Mouse (Mus musculus) thymus, postnatal 0 days (tissue): Measurements from ENCODE around the gene Atp2b4. TPM values are rescaled to one million over a fixed set of nuclear protein-coding genes. Genes with fewer than 3 reads are reported as not detected.

Experiments
- DNase-seq: peaks from one replicate; pipeline ENCODE4 v3.0.0-alpha.2; 2015; ENCODE audit warnings: low spot score
- polyA plus RNA-seq: library from polyadenylated mRNA; unstranded; fragments of >200 nt; fragmentation: Nextera tagmentation; extraction: Ambion mirVana; gene quantifications from 2 replicates; pipeline ENCODE4 v1.2.1, GENCODE M21; 2015

The Atp2b4 gene
- polyA plus RNA-seq, 1 experiment from 2014 or later, result 3.1 TPM

- DNase-seq, result no peak
Measured at GRCm38 (mm10) chr1:133798821-133799415, 1.9 kb downstream of the Atp2b4 start.

GRCm38 (mm10) chr1:133797979-133798820 lies 2.6 kb downstream of the Atp2b4 start:
- DNase-seq, result no peak

DNA sequence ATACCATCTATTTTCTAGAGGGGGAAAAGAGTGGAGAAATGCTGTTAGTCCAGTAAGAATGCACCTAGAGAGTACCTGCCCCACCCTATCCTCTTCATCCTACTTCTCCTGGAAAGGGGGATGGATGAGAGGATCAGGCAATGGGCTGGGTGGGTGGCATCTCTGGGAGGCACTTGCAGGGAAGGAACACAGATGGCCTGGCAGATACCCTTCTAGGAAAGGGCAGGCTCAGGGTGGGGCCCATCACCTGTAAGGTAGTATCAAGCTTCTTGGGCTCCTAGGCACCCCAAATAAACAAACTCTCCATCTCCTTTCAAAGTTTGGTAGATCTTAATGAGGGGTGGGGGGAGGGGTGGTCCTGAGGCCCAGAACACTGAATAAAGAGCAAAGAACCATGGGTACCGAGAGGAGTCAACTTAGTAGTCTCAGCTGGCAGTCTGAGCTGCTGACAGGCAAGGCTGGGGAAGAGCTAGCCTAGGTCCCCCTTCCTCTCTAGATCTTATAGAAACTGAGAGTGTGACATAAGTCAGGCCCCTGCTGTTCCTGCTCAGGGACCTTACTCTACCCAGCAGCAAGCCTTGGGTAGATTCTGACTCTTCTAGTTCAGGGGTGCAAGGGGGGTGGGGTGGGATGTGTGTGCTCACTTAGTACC lies 3.4 kb downstream of the Atp2b4 start:
- DNase-seq, result no peak

- DNase-seq, result no peak
Measured at GRCm38 (mm10) chr1:133793646-133794045, 7.2 kb downstream of the Atp2b4 start.

- DNase-seq, result no peak
Measured at GRCm38 (mm10) chr1:133790011-133790410, 10.8 kb downstream of the Atp2b4 start.

GRCm38 (mm10) chr1:133788864-133789263 lies 12.0 kb downstream of the Atp2b4 start:
- DNase-seq, result no peak

DNA sequence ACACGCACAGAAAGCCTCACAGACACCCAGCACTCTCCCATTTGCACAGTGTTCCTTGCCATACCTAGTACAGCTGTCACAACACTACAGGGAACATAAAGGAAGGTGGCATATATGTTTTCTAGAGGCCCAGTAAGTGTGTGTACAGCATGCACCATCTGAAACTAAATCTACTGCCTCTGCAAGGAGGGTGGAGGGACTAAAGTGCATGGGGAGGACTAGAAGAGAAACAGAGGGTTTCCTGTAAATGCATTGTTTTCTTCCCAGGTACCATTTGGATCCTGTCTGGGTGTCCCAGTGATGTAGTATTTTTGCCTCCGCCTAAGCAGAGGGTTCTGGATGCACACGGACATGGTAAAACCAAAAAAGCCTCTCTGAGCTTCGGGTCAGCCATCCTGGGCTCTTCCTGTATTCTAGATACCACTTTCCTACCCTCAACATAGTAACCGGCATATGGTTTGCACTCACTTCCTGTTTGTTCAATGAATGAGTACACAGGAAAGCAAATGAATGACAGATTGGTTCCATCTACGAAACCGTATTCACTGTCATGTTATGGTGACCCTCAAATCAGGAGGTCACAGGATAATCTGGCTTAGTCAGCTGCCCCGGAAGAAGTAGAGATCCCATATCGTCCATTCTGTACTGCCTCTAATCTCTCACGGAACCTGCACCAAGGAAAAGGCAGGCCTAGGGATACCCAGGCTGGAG lies 13.2 kb downstream of the Atp2b4 start:
- DNase-seq, result no peak

DNA sequence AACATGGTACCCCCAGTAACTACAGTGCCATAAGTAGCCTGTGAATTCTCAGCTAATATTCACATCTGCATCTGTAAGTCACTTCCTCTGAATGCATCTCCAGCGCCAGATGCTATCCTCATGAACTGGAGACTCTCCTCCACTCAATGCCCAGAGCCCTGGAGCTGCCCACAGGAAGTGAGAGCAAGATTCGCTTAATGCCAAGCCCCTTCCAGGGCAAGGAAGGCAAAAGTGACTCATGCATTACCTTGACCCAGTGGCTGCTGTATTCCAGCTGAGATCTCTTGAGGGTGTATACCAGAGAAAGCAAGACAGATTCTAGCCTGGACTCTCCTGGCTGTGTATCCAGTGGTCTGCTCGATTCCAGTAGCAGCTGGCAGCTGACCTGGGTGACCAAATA lies 16.2 kb downstream of the Atp2b4 start:
- no peak for DNase-seq

DNA sequence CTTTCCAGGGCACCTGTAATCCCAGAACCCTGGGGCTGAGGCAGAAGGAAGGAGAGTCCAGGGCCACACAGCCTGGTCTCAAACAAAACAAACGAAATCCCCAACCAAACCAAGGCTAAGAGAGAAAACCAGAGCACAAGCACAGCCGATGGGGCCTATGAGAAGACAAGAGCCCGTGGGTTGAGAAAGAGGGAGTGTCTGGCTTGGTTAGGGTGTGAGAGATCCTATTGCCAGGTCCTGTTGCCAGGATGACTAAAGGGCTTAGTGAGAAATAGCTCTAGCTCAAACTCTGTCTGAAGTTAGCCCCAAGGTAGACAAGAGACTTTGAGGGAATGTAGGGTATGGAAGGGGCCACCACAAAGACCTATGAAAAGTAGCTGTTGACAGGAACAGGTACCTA lies 19.3 kb downstream of the Atp2b4 start:
- DNase-seq, result no peak

GRCm38 (mm10) chr1:133779043-133779442 lies 21.8 kb downstream of the Atp2b4 start:
- no peak for DNase-seq

- DNase-seq, result no peak
Measured at GRCm38 (mm10) chr1:133777651-133778231, 23.1 kb downstream of the Atp2b4 start.

DNA sequence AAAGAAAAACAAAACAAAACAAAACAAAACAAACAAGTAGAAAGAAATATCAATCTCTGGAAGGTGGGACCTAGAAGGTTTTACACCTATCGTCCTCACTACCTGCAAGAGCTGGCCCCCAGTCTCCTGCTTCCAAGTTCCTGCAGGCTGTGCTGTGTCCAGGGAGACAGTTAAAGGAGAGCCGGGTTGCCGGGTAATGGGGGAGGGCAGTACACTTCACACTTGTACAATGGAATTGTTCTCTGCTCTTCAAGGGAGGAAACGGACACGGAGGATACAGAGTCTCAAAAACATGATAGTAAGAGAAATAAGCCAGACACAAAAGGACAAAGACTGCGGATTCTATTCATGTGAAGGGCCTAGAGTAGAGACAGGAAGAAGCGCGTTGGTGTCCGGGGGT lies 28.3 kb downstream of the Atp2b4 start:
- no peak for DNase-seq

DNA sequence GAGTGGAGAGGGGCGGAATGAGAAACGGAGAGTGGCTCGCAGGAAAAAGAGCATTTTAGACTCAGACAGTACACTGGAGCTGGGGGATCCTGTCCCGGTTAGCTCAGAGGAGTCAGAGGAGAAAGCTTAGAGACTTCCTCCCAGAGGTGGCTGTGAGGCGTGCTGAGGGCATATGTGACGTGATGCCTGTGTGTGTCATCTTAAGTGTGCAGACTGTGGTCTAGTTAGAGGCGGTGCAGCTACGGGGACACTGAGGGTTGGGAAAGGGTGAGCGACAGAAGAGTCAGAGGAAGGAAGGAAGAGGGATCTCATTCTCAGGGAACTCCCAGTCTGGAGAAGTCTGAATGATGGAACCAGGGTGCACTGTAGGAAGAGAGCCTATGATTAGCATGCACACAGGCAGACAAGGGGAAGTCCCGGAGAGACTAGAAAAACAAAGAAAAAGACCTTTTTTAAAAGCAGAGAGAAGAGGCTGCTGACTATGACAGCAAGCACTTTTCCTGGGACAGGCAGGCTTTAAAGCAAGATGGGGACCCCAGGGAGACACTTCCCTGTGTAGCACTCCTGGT lies 28.9 kb downstream of the Atp2b4 start:
- no peak for DNase-seq

DNA sequence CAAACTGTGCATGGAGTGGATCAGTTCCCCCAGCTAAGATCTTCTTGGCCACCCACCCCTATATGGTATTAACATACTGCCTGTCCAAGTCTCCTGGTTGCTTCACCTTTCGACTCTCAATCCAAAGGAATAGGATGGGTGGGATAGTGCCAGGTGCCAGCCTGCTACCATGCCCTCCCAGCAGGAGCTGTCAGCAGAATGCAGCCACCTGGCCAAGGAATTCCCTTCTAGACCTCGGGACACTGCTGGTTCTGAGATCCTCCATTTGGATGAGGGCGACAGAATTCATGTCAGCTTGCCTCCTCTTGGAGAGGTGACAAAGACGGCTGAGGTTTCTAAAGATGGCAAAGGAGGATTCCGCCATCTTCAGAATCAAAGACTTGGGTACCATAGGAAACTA lies 32.8 kb downstream of the Atp2b4 start:
- no peak for DNase-seq

GRCm38 (mm10) chr1:133766901-133767529 lies 33.8 kb downstream of the Atp2b4 start:
- no peak for DNase-seq

GRCm38 (mm10) chr1:133765376-133765775 lies 35.5 kb downstream of the Atp2b4 start:
- no peak for DNase-seq

DNA sequence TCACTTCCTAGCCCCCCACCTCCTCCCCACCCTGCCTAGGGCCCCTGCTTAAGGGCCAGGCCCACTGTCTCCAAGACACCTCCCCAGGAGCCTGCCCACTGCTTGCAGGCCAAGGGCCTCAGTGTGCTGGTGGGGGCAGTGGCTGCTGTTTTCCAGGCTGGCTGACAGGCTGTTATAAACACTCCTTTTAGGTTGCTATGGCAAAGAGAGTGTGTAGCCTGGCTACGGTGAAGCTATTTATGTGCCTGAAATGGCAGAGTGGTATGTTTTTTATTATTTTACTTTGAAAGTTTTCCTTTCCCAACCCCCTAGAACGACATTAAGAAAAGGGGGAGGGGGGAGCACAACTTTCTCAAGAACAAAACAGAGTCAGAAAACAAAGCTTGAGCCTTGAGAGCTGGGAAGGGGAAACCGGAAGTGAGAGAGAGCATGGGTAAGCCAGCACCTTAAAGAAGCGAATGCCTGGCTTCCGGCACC lies 37.9 kb downstream of the Atp2b4 start:
- no peak for DNase-seq

DNA sequence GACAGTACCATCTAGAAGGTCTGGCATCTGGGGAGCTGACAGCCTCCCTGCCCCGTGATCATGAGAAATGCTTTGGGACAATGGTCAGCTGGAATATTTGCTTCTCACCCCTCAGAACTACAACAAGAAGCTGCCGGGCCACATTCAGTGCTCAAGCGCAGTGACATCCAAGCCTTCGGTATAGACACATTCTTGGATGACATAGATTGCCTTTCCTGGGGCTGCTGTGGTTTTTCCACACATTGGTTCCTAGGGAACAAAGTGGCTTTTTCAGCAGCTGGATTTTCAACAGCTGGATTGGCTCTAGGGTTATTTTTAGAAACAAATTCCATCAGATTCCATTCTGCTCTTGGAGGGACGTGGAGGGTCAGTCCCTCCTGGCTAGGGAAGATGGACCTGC lies 39.6 kb downstream of the Atp2b4 start:
- no peak for DNase-seq

DNA sequence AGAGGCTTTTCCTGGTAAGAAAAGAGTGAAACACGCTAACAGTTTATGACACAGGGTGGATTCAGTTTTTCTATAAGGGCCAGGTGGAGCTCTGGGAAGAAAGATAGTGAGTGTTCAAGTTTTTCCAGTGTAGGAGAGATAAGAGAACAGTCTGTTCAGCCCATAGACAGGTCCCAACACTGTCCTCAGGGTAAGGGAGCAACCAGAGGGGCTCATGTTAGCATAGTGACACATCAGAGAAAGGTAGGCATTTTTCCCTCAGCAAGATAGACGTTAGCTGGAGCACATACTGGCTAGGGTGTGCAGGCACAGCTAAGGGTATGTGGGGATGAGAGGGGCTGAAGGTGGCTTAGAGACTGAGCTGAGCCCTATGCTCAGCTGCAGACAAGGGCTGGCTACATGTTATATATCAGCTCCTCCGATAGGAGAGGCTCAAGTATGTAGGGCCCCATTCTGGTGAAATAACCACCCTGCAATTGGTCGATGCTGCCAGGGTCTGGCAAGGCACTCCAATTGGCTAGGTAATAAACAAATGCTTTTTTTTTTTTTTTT lies 46.4 kb downstream of the Atp2b4 start:
- no peak for DNase-seq

GRCm38 (mm10) chr1:133753325-133753724 lies 47.5 kb downstream of the Atp2b4 start:
- no peak for DNase-seq
